Mouse (Mus musculus) CH12.LX (cell line): ENCODE data around the gene Tspan15. TPM values are rescaled to one million over a fixed set of nuclear protein-coding genes. Genes with fewer than 3 reads are reported as not detected.

Experiments used
- DNase-seq: peaks from one replicate; pipeline ENCODE4 v3.0.0-alpha.2; 2013; ENCODE audit errors: extremely low read depth
- H3K27ac ChIP-seq: 2 replicates; pipeline ENCODE4 v1.5.1; 2012; ENCODE audit warnings: low read depth, mild to moderate bottlenecking, control low read depth, moderate library complexity; ENCODE audit not compliant: insufficient read depth
- H3K27me3 ChIP-seq: replicated peaks from 2 replicates; pipeline ENCODE3; 2012; ENCODE audit warnings: inconsistent platforms
- H3K36me3 ChIP-seq, 2 experiments: replicated peaks in 1 of 2; 2 replicates each; pipeline versions ENCODE3 to v1.6.1; 2012; ENCODE audit warnings: inconsistent platforms in 1 of 2, low read length in 1 of 2, mild to moderate bottlenecking in 1 of 2, mixed read lengths in 1 of 2, moderate library complexity in 1 of 2; ENCODE audit not compliant: control insufficient read depth in 1 of 2, insufficient read depth in 1 of 2
- H3K4me1 ChIP-seq, 2 experiments: 2 replicates each; pipeline ENCODE4 v1.6.1; 2012; ENCODE audit warnings: inconsistent platforms in 1 of 2, moderate library complexity in 1 of 2; ENCODE audit not compliant: insufficient read depth in 2 of 2, control insufficient read depth in 1 of 2
- H3K4me2 ChIP-seq: 2 replicates; pipeline ENCODE4 v1.6.1; 2012; ENCODE audit warnings: low read depth, mild to moderate bottlenecking, control low read depth; ENCODE audit not compliant: poor library complexity, insufficient read depth, severe bottlenecking
- H3K4me3 ChIP-seq, 3 experiments: fragments of 150-350 bp in 1 of 3; sonication (generic) in 1 of 3; replicated peaks in 1 of 3; 2 replicates each; pipeline versions ENCODE3 to v1.5.1; 2011 to 2012; ENCODE audit warnings: low read depth in 2 of 3, low read length in 2 of 3, mild to moderate bottlenecking in 2 of 3, moderate library complexity in 2 of 3, control low read depth in 1 of 3, improper control_type of control experiment in 1 of 3, inconsistent platforms in 1 of 3, mixed read lengths in 1 of 3; ENCODE audit not compliant: poor library complexity in 1 of 3
- H3K79me2 ChIP-seq: replicated peaks from 2 replicates; pipeline ENCODE4 v1.6.1; 2012; ENCODE audit warnings: mild to moderate bottlenecking, moderate library complexity; ENCODE audit not compliant: control insufficient read depth, poor library complexity, insufficient read depth, severe bottlenecking; ENCODE audit errors: extremely low read depth
- H3K9ac ChIP-seq: 2 replicates; pipeline ENCODE4 v1.6.1; 2012; ENCODE audit warnings: low read depth, mild to moderate bottlenecking, control low read depth, moderate library complexity; ENCODE audit not compliant: insufficient read depth
- H3K9me3 ChIP-seq: replicated peaks from 2 replicates; pipeline ENCODE3; 2012; ENCODE audit warnings: low read length, inconsistent platforms, mixed read lengths
- E2F4 ChIP-seq: IDR thresholded peaks from 2 replicates; pipeline ENCODE4 v1.6.1; 2011; ENCODE audit warnings: low read depth, low read length, improper control_type of control experiment; ENCODE audit not compliant: insufficient replicate concordance
- ELF1 ChIP-seq: IDR thresholded peaks from 2 replicates; pipeline ENCODE4 v1.6.1; 2014; ENCODE audit warnings: low read depth, mild to moderate bottlenecking, inconsistent platforms, low read length, improper control_type of control experiment
- EP300 ChIP-seq: IDR thresholded peaks from 2 replicates; pipeline ENCODE4 v1.6.1; 2011; ENCODE audit warnings: low read length, improper control_type of control experiment
- ETS1 ChIP-seq: conservative IDR thresholded peaks from 2 replicates; pipeline ENCODE4 v1.6.1; 2012; ENCODE audit warnings: low read depth, mild to moderate bottlenecking, inconsistent platforms, low read length, improper control_type of control experiment, moderate library complexity
- GABPA ChIP-seq: IDR thresholded peaks from 2 replicates; pipeline ENCODE4 v1.6.1; 2012; ENCODE audit warnings: low read depth, low read length, improper control_type of control experiment, inconsistent platforms; ENCODE audit not compliant: insufficient replicate concordance
- HCFC1 ChIP-seq: IDR thresholded peaks from 2 replicates; pipeline ENCODE4 v1.6.1; 2012; ENCODE audit warnings: low read depth, mild to moderate bottlenecking, inconsistent platforms, low read length, improper control_type of control experiment
- IRF4 ChIP-seq: IDR thresholded peaks from 2 replicates; pipeline ENCODE4 v1.6.1; 2014; ENCODE audit warnings: low read depth, mild to moderate bottlenecking, inconsistent platforms, low read length, improper control_type of control experiment
- JUND ChIP-seq: conservative IDR thresholded peaks from 2 replicates; pipeline ENCODE4 v1.6.1; 2011; ENCODE audit warnings: low read depth, low read length, improper control_type of control experiment
- MAFK ChIP-seq: IDR thresholded peaks from 2 replicates; pipeline ENCODE4 v1.6.1; 2011; ENCODE audit warnings: low read length, improper control_type of control experiment; ENCODE audit not compliant: insufficient replicate concordance
- NRF1 ChIP-seq: IDR thresholded peaks from 2 replicates; pipeline ENCODE4 v1.6.1; 2014; ENCODE audit warnings: low read depth, mild to moderate bottlenecking, inconsistent platforms, low read length, improper control_type of control experiment, moderate library complexity
- POLR2A ChIP-seq: IDR thresholded peaks from 2 replicates; pipeline ENCODE4 v1.6.1; 2011; ENCODE audit warnings: low read depth, mild to moderate bottlenecking, improper control_type of control experiment, low read length
- RAD21 ChIP-seq: IDR thresholded peaks from 2 replicates; pipeline ENCODE4 v1.6.1; 2011; ENCODE audit warnings: low read depth, mild to moderate bottlenecking, low read length, improper control_type of control experiment, moderate library complexity
- USF1 ChIP-seq: IDR thresholded peaks from 2 replicates; pipeline ENCODE4 v1.6.1; 2014; ENCODE audit warnings: low read depth, mild to moderate bottlenecking, inconsistent platforms, low read length, improper control_type of control experiment
- USF2 ChIP-seq: conservative IDR thresholded peaks from 2 replicates; pipeline ENCODE4 v1.6.1; 2011; ENCODE audit warnings: low read depth, low read length, improper control_type of control experiment
- dilution Hi-C: fragments of 300-500 bp; cut with MboI; formaldehyde crosslinking; loops from 2 replicates; pipeline ENCODE4 v1.14.3; 2020; ENCODE audit warnings: low sequenced_read_pairs; ENCODE audit not compliant: extremely low pct_unique_long_range_greater_than_20kb, extremely low pct_ligation_motif_present
- in situ Hi-C: fragments of 300-500 bp; cut with MboI; formaldehyde crosslinking; loops from 3 replicates; pipeline ENCODE4 v1.14.3; 2019; ENCODE audit warnings: low sequenced_read_pairs, low pct_ligation_motif_present, low pct_unique_long_range_greater_than_20kb, mixed read lengths
- polyA plus RNA-seq: library from polyadenylated mRNA; unstranded; fragments of >175 nt; gene quantifications from 2 replicates; pipeline ENCODE4 v1.2.1, GENCODE M21; 2012; ENCODE audit warnings: low read depth; ENCODE audit not compliant: insufficient read length
- total RNA-seq, 2 experiments: library from RNA; depleted of rRNA; stranded (reverse); fragments of 300-350 nt in 1 of 2; fragments of >200 nt in 1 of 2; gene quantifications; 2 replicates each; pipeline ENCODE4 v1.2.3; 2012 to 2014

The Tspan15 gene
- total and polyA plus RNA-seq, 3 experiments: 0.12 to 0.30 TPM; not detected in 1

- H3K79me2 ChIP-seq: no peaks in the 10 kb centered on the region
- no peak overlapping the region for H3K4me2 ChIP-seq
- peaks cover 5% of the 10 kb centered on the region for H3K27me3 ChIP-seq
- TF ChIP-seq GABPA (no peak), EP300 (no peak), JUND (no peak), ETS1 (no peak), POLR2A (no peak), NRF1 (no peak), IRF4 (no peak), MAFK (no peak), HCFC1 (no peak), E2F4 (no peak), ELF1 (no peak), USF1 (no peak)
- in situ Hi-C loops (loop anchor here (10.0 kb wide), 1 partner anchor 153 kb away; no protein-coding TSS in a partner anchor), dilution Hi-C loops (no loop called here)
- no peak overlapping the region for H3K4me3 ChIP-seq
- no peaks in the 10 kb centered on the region for H3K9me3 ChIP-seq
- no peaks in the 10 kb centered on the region for H3K36me3 ChIP-seq
- H3K4me1 ChIP-seq: peaks cover 6 to 22% of the 10 kb centered on the region in 2 experiments; a peak in 3 of 4 replicates
- no peak for DNase-seq
- no peak overlapping the region for H3K27ac ChIP-seq
- no peak overlapping the region for H3K9ac ChIP-seq
These were observed 27.2 kb upstream of the Tspan15 start for GRCm38 (mm10) chr10:62258298-62258697.

GRCm38 (mm10) chr10:62252496-62253235 lies 21.6 kb upstream of the Tspan15 start:
- Histone ChIP-seq H3K4me2 (no peak overlapping the region), H3K4me1 (no peaks in the 10 kb centered on the region; a peak in 1 of 4 replicates), H3K27ac (no peak overlapping the region), H3K79me2 (no peaks in the 10 kb centered on the region), H3K9me3 (no peaks in the 10 kb centered on the region), H3K4me3 (no peak overlapping the region), H3K27me3 (peaks cover 25% of the 10 kb centered on the region), H3K9ac (no peak overlapping the region), H3K36me3 (no peaks in the 10 kb centered on the region)
- no peak for TF ChIP-seq ELF1
- no peak for TF ChIP-seq USF2
- TF ChIP-seq RAD21: no peak
- in situ Hi-C loops (loop anchor here (10.0 kb wide), 1 partner anchor 148 kb away; no protein-coding TSS in a partner anchor), dilution Hi-C loops (no loop called here)
- no peak for DNase-seq
